In genomic region chr11:102431728-102432114, GRCm38 (mm10) we compare ENCODE assay signal across 10 mouse cellular contexts. TPM values are rescaled to one million over a fixed set of nuclear protein-coding genes. Genes with fewer than 3 reads are reported as not detected.
DNase-seq lines count a peak whose midpoint lies in the region; ATAC-seq and TF ChIP-seq lines count a peak whose summit lies in the region.
"Had no signal": no experiment of that assay in that cellular context is flagged by ENCODE, and none has a peak within 500 bp of the region (broad histone marks: within the 10 kb centered on the region; RNA-seq: fewer than 3 reads in every experiment).

No protein-coding gene starts in this region.

- TF ChIP-seq CTCF in layer of hippocampus, adult 2 months (conservative IDR thresholded peaks at IDR 0.05): no peak

- H3K4me3 ChIP-seq in layer of hippocampus, adult 2 months: peak overlapping the region; percentile 26; the same call in 1 of the 2 replicates
- H3K4me3 ChIP-seq in brown adipose tissue, adult 24 weeks (ENCODE audit: insufficient read depth, low read depth, low read length): peak overlapping the region; percentile 53
- peak overlapping the region; percentile 37 for H3K4me3 ChIP-seq in liver, embryonic 15.5 days (replicated peaks)

- WGBS in liver, embryonic 15.5 days (ENCODE audit: insufficient replicate concordance): 68% methylated on average over 3 of the region's 3 CpGs

- peaks cover 53% of the 10 kb centered on the region for H3K27me3 ChIP-seq in liver, embryonic 15.5 days
- H3K27me3 ChIP-seq: embryonic facial prominence, embryonic 12.5 days had no signal

- DNase-seq in cerebellum, postnatal 10 days: peak; percentile 23 to 33
- no peak for DNase-seq in cerebellum, postnatal 4 days (ENCODE audit: low spot score in 2 of 2)
- no peak for DNase-seq in layer of hippocampus, adult 2 months (ENCODE audit: low spot score in 2 of 2)
- DNase-seq in layer of hippocampus, adult 18-20 months (ENCODE audit: low spot score in 2 of 2): no peak
- no peak for DNase-seq in urinary bladder, adult 18-20 months (ENCODE audit: low spot score in 2 of 2)

- ATAC-seq in liver, embryonic 15.5 days (ENCODE audit: insufficient read depth): no peak
- no peak for ATAC-seq in inflammation-experienced regulatory T-cells, adult 6 months

- peaks cover 15% of the 10 kb centered on the region for H3K36me3 ChIP-seq in liver, embryonic 15.5 days (replicated peaks)

- H3K27ac ChIP-seq in layer of hippocampus, adult 2 months: peak overlapping the region; percentile 53; the same call in 1 of the 2 replicates
- peak overlapping the region; percentile 51 for H3K27ac ChIP-seq in brown adipose tissue, adult 24 weeks (replicated peaks; ENCODE audit: low read depth, low read length)
- H3K27ac ChIP-seq in liver, embryonic 15.5 days (replicated peaks): 0 out of 2 replicates have a peak overlapping the region, but pooled peaks have one; percentile 61
- H3K27ac ChIP-seq: embryonic facial prominence, embryonic 12.5 days had no signal

- peak overlapping the region; percentile 45 for H3K4me2 ChIP-seq in liver, embryonic 15.5 days

- H3K4me1 ChIP-seq in brown adipose tissue, adult 24 weeks (ENCODE audit: control insufficient read depth, insufficient read depth, insufficient read length, low read length): peaks cover 16% of the 10 kb centered on the region; the same call in 1 of the 2 replicates
- H3K4me1 ChIP-seq in liver, embryonic 15.5 days (replicated peaks): peaks cover 42% of the 10 kb centered on the region

- H3K9me3 ChIP-seq in liver, embryonic 15.5 days (replicated peaks): no peaks in the 10 kb centered on the region
- H3K9me3 ChIP-seq: embryonic facial prominence, embryonic 12.5 days; hindbrain, embryonic 12.5 days had no signal

- H3K9ac ChIP-seq in liver, embryonic 15.5 days: peak overlapping the region; percentile 25; the same call in 1 of the 2 replicates
- H3K9ac ChIP-seq: hindbrain, embryonic 12.5 days had no signal

RNA-seq across cellular contexts. Expression of gene Grn, which starts 1.6 kb away (rescaled TPM):
- total RNA-seq in layer of hippocampus, adult 2 months (2021): 10 to 100 TPM; 60.6 to 66.4 TPM
- total RNA-seq in layer of hippocampus, adult 18-20 months (2021): 10 to 100 TPM; 62.4 to 64.6 TPM
- 57.5 and 78.8 TPM in 2 replicates for polyA plus RNA-seq in brown adipose tissue, adult 24 weeks (2012; ENCODE audit: insufficient read depth, insufficient read length, missing spikeins)
- polyA plus RNA-seq in liver, embryonic 15.5 days (2015; fragmentation: Nextera tagmentation; extraction: Ambion mirVana): 94.8 and 121 TPM in 2 replicates
- 10 to 100 TPM; 21.8 to 32.1 (median 26.1) TPM for polyA plus RNA-seq in inflammation-experienced regulatory T-cells, adult 6 months (2017; shearing (Covaris generic))

RNA-seq across cellular contexts. Expression of gene Fam171a2, which starts 15.8 kb away (rescaled TPM):
- 100 to 1,000 TPM in 1 of 2 experiments, 10 to 100 TPM in 1; 92.5 to 102 TPM for total RNA-seq in layer of hippocampus, adult 2 months (2021)
- 100 to 1,000 TPM; 106 to 111 TPM for total RNA-seq in layer of hippocampus, adult 18-20 months (2021)
- polyA plus RNA-seq in brown adipose tissue, adult 24 weeks (2012; ENCODE audit: insufficient read depth, insufficient read length, missing spikeins): 0.63 and 1.0 TPM in 2 replicates
- 0.28 and 0.61 TPM in 2 replicates for polyA plus RNA-seq in liver, embryonic 15.5 days (2015; fragmentation: Nextera tagmentation; extraction: Ambion mirVana)
- polyA plus RNA-seq in inflammation-experienced regulatory T-cells, adult 6 months (2017; shearing (Covaris generic)): not detected

RNA-seq across cellular contexts. Expression of gene Slc25a39, which starts 24.0 kb away (rescaled TPM):
- 10 to 100 TPM; 62.5 to 62.6 TPM for total RNA-seq in layer of hippocampus, adult 2 months (2021)
- total RNA-seq in layer of hippocampus, adult 18-20 months (2021): 10 to 100 TPM; 62.9 to 64.5 TPM
- polyA plus RNA-seq in brown adipose tissue, adult 24 weeks (2012; ENCODE audit: insufficient read depth, insufficient read length, missing spikeins): 397 and 609 TPM in 2 replicates
- polyA plus RNA-seq in liver, embryonic 15.5 days (2015; fragmentation: Nextera tagmentation; extraction: Ambion mirVana): 451 and 525 TPM in 2 replicates
- polyA plus RNA-seq in inflammation-experienced regulatory T-cells, adult 6 months (2017; shearing (Covaris generic)): 10 to 100 TPM; 40.1 to 61.9 (median 53.3) TPM

RNA-seq across cellular contexts. Expression of gene Itga2b, which starts 38.2 kb away (rescaled TPM):
- total RNA-seq in layer of hippocampus, adult 2 months (2021): 1 to 10 TPM; 2.3 to 3.5 TPM
- 1 to 10 TPM; 1.2 to 3.9 TPM for total RNA-seq in layer of hippocampus, adult 18-20 months (2021)
- polyA plus RNA-seq in brown adipose tissue, adult 24 weeks (2012; ENCODE audit: insufficient read depth, insufficient read length, missing spikeins): 1.4 and 2.0 TPM in 2 replicates
- polyA plus RNA-seq in liver, embryonic 15.5 days (2015; fragmentation: Nextera tagmentation; extraction: Ambion mirVana): 26.9 and 35.1 TPM in 2 replicates
- 1 to 10 TPM in 1 of 3 experiments, under 1 TPM in 2; 0.45 to 2.0 (median 0.94) TPM for polyA plus RNA-seq in inflammation-experienced regulatory T-cells, adult 6 months (2017; shearing (Covaris generic))

RNA-seq across cellular contexts. Expression of gene Rundc3a, which starts 38.5 kb away (rescaled TPM):
- 100 to 1,000 TPM; 482 to 488 TPM for total RNA-seq in layer of hippocampus, adult 2 months (2021)
- total RNA-seq in layer of hippocampus, adult 18-20 months (2021): 100 to 1,000 TPM; 489 to 499 TPM
- not detected in 2 replicates for polyA plus RNA-seq in brown adipose tissue, adult 24 weeks (2012; ENCODE audit: insufficient read depth, insufficient read length, missing spikeins)
- polyA plus RNA-seq in liver, embryonic 15.5 days (2015; fragmentation: Nextera tagmentation; extraction: Ambion mirVana): 2.2 and 2.4 TPM in 2 replicates
- polyA plus RNA-seq in inflammation-experienced regulatory T-cells, adult 6 months (2017; shearing (Covaris generic)): 1 to 10 TPM; 1.8 to 3.2 (median 2.0) TPM

Comparison
In these comparisons a context has a peak if more than half of its experiments do, and no peak if none do; other contexts are left out.
1. DNase-seq: peak in cerebellum, postnatal 10 days (2 of 2); none in cerebellum, postnatal 4 days (0 of 2), layer of hippocampus, adult 2 months (0 of 2), layer of hippocampus, adult 18-20 months (0 of 2) and urinary bladder, adult 18-20 months (0 of 2).
2. Peak in every context shown above with its lines, with median percentiles within 50 percentile points of each other: H3K27ac ChIP-seq and H3K4me3 ChIP-seq.